Mouse (Mus musculus): Measurements from ENCODE around the gene Prss34. TPM values are rescaled to one million over a fixed set of nuclear protein-coding genes. Genes with fewer than 3 reads are reported as not detected.

Gene Prss34
- polyA plus RNA-seq, 1 experiment from 2014 or later, result not detected

- Histone ChIP-seq H3K36me3 (no peaks in the 10 kb centered on the region), H3K27me3 (ENCODE audit: insufficient read depth, poor library complexity, severe bottlenecking) (peaks cover 43% of the 10 kb centered on the region), H3K4me1 (no peaks in the 10 kb centered on the region), H3K27ac (no peak overlapping the region), H3K9me3 (no peaks in the 10 kb centered on the region), H3K4me3 (no peak overlapping the region)
- peak; percentile 83 for DNase-seq (ENCODE audit: low spot score)
- WGBS, result 3% methylated on average over 8 of the region's 8 CpGs
These were observed 35.7 kb downstream of the Prss34 start for GRCm38 (mm10) chr17:25333943-25334342.

DNA sequence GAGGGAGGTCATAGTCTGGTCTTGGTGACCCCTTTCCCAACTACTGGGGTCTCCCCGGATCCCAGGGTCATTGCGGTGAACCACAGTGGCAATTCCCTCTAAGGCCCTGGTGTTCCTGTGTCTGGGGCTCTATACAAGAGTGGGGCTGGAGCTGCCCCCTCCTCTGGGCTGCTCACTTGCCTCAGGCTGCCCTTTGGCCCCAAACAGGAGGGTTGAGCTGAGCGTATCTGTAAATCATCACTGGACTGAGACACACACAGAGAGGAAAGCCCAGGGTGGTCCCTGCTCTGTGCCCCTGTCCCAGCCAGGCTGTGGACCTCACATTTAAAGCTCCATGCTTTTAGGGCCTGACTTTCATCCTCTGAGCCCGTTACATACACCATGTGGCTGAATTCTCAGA, 40.0 kb downstream of the Prss34 start:
- Histone ChIP-seq H3K27ac (no peak overlapping the region), H3K4me1 (peaks cover 8% of the 10 kb centered on the region), H3K27me3 (ENCODE audit: insufficient read depth, poor library complexity, severe bottlenecking) (peaks cover 17% of the 10 kb centered on the region), H3K4me3 (no peak overlapping the region), H3K9me3 (no peaks in the 10 kb centered on the region), H3K36me3 (no peaks in the 10 kb centered on the region)
- DNase-seq (ENCODE audit: low spot score), result no peak
- 85% methylated on average over 4 of the region's 4 CpGs for WGBS

GRCm38 (mm10) chr17:25340003-25340402, 41.8 kb downstream of the Prss34 start:
- Histone ChIP-seq H3K4me1 (peaks cover 8% of the 10 kb centered on the region), H3K27ac (no peak overlapping the region), H3K4me3 (no peak overlapping the region), H3K27me3 (ENCODE audit: insufficient read depth, poor library complexity, severe bottlenecking) (peaks cover 12% of the 10 kb centered on the region; the same call in 1 of the 2 replicates), H3K9me3 (no peaks in the 10 kb centered on the region), H3K36me3 (no peaks in the 10 kb centered on the region)
- DNase-seq (ENCODE audit: low spot score), result no peak
- WGBS, result 86% methylated on average over 6 of the region's 6 CpGs

- Histone ChIP-seq H3K4me3 (no peak overlapping the region), H3K9me3 (no peaks in the 10 kb centered on the region), H3K4me1 (peaks cover 8% of the 10 kb centered on the region), H3K27ac (no peak overlapping the region), H3K27me3 (ENCODE audit: insufficient read depth, poor library complexity, severe bottlenecking) (peaks cover 14% of the 10 kb centered on the region), H3K36me3 (no peaks in the 10 kb centered on the region)
- WGBS, result 45% methylated on average over 3 of the region's 3 CpGs
- no peak for DNase-seq (ENCODE audit: low spot score)
These were observed 43.3 kb downstream of the Prss34 start for GRCm38 (mm10) chr17:25341490-25341889.

GRCm38 (mm10) chr17:25345462-25345861, 47.3 kb downstream of the Prss34 start, which contains the start of gene Tpsab1:
TSS of gene Tpsab1 (minus strand) at chr17:25345562.
- WGBS, result 90% methylated on average over 4 of the region's 4 CpGs

More at GRCm38 (mm10) chr17:25345462-25345861, 47.3 kb downstream of the Prss34 start, which contains the start of gene Tpsab1:
- no peak for DNase-seq (ENCODE audit: low spot score)
- H3K27ac ChIP-seq, result no peak within 1 kb of the TSS
- H3K4me3 ChIP-seq, result no peak within 1 kb of the TSS
- H3K4me1 ChIP-seq, result peaks cover 8% of the 10 kb centered on the region
- H3K36me3 ChIP-seq, result no peaks in the 10 kb centered on the region
- H3K9me3 ChIP-seq, result no peaks in the 10 kb centered on the region
- H3K27me3 ChIP-seq (ENCODE audit: insufficient read depth, poor library complexity, severe bottlenecking), result peaks cover 19% of the 10 kb centered on the region

Other genes starting within 250 kb of the Prss34 start
- 12.2 and 15.9 TPM in 2 replicates for gene Tmem204, start 214.8 kb upstream of the Prss34 start, polyA plus RNA-seq (2016; fragmentation: Nextera tagmentation; extraction: Ambion mirVana)
- gene Telo2, start 182.4 kb upstream of the Prss34 start, polyA plus RNA-seq (2016; fragmentation: Nextera tagmentation; extraction: Ambion mirVana), result 35.2 and 45.2 TPM in 2 replicates
- 0.08 and 0.15 TPM in 2 replicates for gene Ptx4, start 177.6 kb upstream of the Prss34 start, polyA plus RNA-seq (2016; fragmentation: Nextera tagmentation; extraction: Ambion mirVana)
- gene Clcn7, start 165.0 kb upstream of the Prss34 start, polyA plus RNA-seq (2016; fragmentation: Nextera tagmentation; extraction: Ambion mirVana), result 20.5 and 21.7 TPM in 2 replicates
- gene Ccdc154, start 135.9 kb upstream of the Prss34 start, polyA plus RNA-seq (2016; fragmentation: Nextera tagmentation; extraction: Ambion mirVana), result not detected in 2 replicates
- 0.54 TPM in 1 of 2 replicates, not detected in the other for gene Gm38655, start 122.9 kb upstream of the Prss34 start, polyA plus RNA-seq (2016; fragmentation: Nextera tagmentation; extraction: Ambion mirVana)
- gene BC003965, start 113.8 kb upstream of the Prss34 start, polyA plus RNA-seq (2016; fragmentation: Nextera tagmentation; extraction: Ambion mirVana), result 27.3 and 34.6 TPM in 2 replicates
- gene Unkl, start 110.0 kb upstream of the Prss34 start, polyA plus RNA-seq (2016; fragmentation: Nextera tagmentation; extraction: Ambion mirVana), result 6.5 and 7.4 TPM in 2 replicates
- 31.2 and 36.7 TPM in 2 replicates for gene Gnptg, start 58.3 kb upstream of the Prss34 start, polyA plus RNA-seq (2016; fragmentation: Nextera tagmentation; extraction: Ambion mirVana)
- gene Tsr3, start 58.2 kb upstream of the Prss34 start, polyA plus RNA-seq (2016; fragmentation: Nextera tagmentation; extraction: Ambion mirVana), result 44.9 and 58.4 TPM in 2 replicates
- 0.54 and 1.3 TPM in 2 replicates for gene Baiap3, start 42.0 kb upstream of the Prss34 start, polyA plus RNA-seq (2016; fragmentation: Nextera tagmentation; extraction: Ambion mirVana)
- gene Ube2i, start 23.8 kb upstream of the Prss34 start, polyA plus RNA-seq (2016; fragmentation: Nextera tagmentation; extraction: Ambion mirVana), result 528 and 716 TPM in 2 replicates
- not detected in 2 replicates for gene Prss28, start 10.3 kb downstream of the Prss34 start, polyA plus RNA-seq (2016; fragmentation: Nextera tagmentation; extraction: Ambion mirVana)
- not detected in 2 replicates for gene Prss29, start 20.3 kb downstream of the Prss34 start, polyA plus RNA-seq (2016; fragmentation: Nextera tagmentation; extraction: Ambion mirVana)
- not detected in 2 replicates for gene Tpsab1, start 47.2 kb downstream of the Prss34 start, polyA plus RNA-seq (2016; fragmentation: Nextera tagmentation; extraction: Ambion mirVana)
- gene Tpsb2, start 67.9 kb downstream of the Prss34 start, polyA plus RNA-seq (2016; fragmentation: Nextera tagmentation; extraction: Ambion mirVana), result not detected in 2 replicates
- gene Tpsg1, start 70.9 kb downstream of the Prss34 start, polyA plus RNA-seq (2016; fragmentation: Nextera tagmentation; extraction: Ambion mirVana), result 0.54 TPM in 1 of 2 replicates, not detected in the other
- 11.1 and 11.8 TPM in 2 replicates for gene Cacna1h, start 135.4 kb downstream of the Prss34 start, polyA plus RNA-seq (2016; fragmentation: Nextera tagmentation; extraction: Ambion mirVana)
- gene Tekt4, start 156.2 kb downstream of the Prss34 start, polyA plus RNA-seq (2016; fragmentation: Nextera tagmentation; extraction: Ambion mirVana), result 0.55 and 0.84 TPM in 2 replicates
- 1.1 and 1.5 TPM in 2 replicates for gene Sstr5, start 198.9 kb downstream of the Prss34 start, polyA plus RNA-seq (2016; fragmentation: Nextera tagmentation; extraction: Ambion mirVana)

All from heart, embryonic 10.5 days (tissue).